Mouse (Mus musculus): Measurements from ENCODE around the gene Donson. TPM values are rescaled to one million over a fixed set of nuclear protein-coding genes. Genes with fewer than 3 reads are reported as not detected.

The Donson gene
- polyA plus RNA-seq, 1 experiment: 6.0 TPM

GRCm38 (mm10) chr16:91694455-91695084 lies 6.0 kb upstream of the Donson start:
- 36% methylated on average over 14 of the region's 14 CpGs for WGBS
- no peak for DNase-seq (ENCODE audit: low read depth, low spot score)

- WGBS: 60% methylated on average over 7 of the region's 7 CpGs
- DNase-seq (ENCODE audit: low read depth, low spot score): no peak
These were observed 1.2 kb upstream of the Donson start for GRCm38 (mm10) chr16:91689791-91690190.

GRCm38 (mm10) chr16:91688023-91688618 lies 449 bp downstream of the Donson start:
- 2% methylated on average over 51 of the region's 51 CpGs for WGBS

GRCm38 (mm10) chr16:91686369-91686768 lies 2.2 kb downstream of the Donson start:
- 76% methylated on average over 5 of the region's 5 CpGs for WGBS
- no peak for DNase-seq (ENCODE audit: low read depth, low spot score)

More at GRCm38 (mm10) chr16:91688023-91688618, 449 bp downstream of the Donson start:
- no peak for DNase-seq (ENCODE audit: low read depth, low spot score)

GRCm38 (mm10) chr16:91685526-91685925 lies 3.0 kb downstream of the Donson start:
- peak; percentile 66 for DNase-seq (ENCODE audit: low read depth, low spot score)
- 32% methylated on average over 5 of the region's 5 CpGs for WGBS

GRCm38 (mm10) chr16:91680656-91681055 lies 7.9 kb downstream of the Donson start:
- DNase-seq (ENCODE audit: low read depth, low spot score): no peak
- 67% methylated on average over 5 of the region's 5 CpGs for WGBS

GRCm38 (mm10) chr16:91678147-91678911 lies 10.2 kb downstream of the Donson start:
- WGBS: 64% methylated on average over 5 of the region's 5 CpGs
- no peak for DNase-seq (ENCODE audit: low read depth, low spot score)

GRCm38 (mm10) chr16:91674500-91674899 lies 14.1 kb downstream of the Donson start:
- DNase-seq (ENCODE audit: low read depth, low spot score): no peak
- 40% methylated on average over 4 of the region's 4 CpGs for WGBS

- WGBS: 65% methylated on average over 3 of the region's 3 CpGs
- DNase-seq (ENCODE audit: low read depth, low spot score): no peak
These were observed 24.8 kb downstream of the Donson start for GRCm38 (mm10) chr16:91663795-91664194.

GRCm38 (mm10) chr16:91662336-91662735 lies 26.2 kb downstream of the Donson start:
- WGBS: 94% methylated on average over 16 of the region's 16 CpGs
- no peak for DNase-seq (ENCODE audit: low read depth, low spot score)

- 61% methylated on average over 1 of the region's 1 CpGs for WGBS
- DNase-seq (ENCODE audit: low read depth, low spot score): no peak
These were observed 27.2 kb downstream of the Donson start for GRCm38 (mm10) chr16:91661397-91661796.

- 97% methylated on average over 20 of the region's 20 CpGs for WGBS
- DNase-seq (ENCODE audit: low read depth, low spot score): no peak
These were observed 28.8 kb downstream of the Donson start for GRCm38 (mm10) chr16:91659798-91660197.

GRCm38 (mm10) chr16:91658471-91658870 lies 30.1 kb downstream of the Donson start:
- WGBS: 96% methylated on average over 5 of the region's 5 CpGs
- no peak for DNase-seq (ENCODE audit: low read depth, low spot score)

GRCm38 (mm10) chr16:91657285-91657684 lies 31.3 kb downstream of the Donson start:
- no peak for DNase-seq (ENCODE audit: low read depth, low spot score)
- 98% methylated on average over 17 of the region's 17 CpGs for WGBS

- DNase-seq (ENCODE audit: low read depth, low spot score): no peak
- WGBS: 95% methylated on average over 9 of the region's 9 CpGs
These were observed 33.3 kb downstream of the Donson start for GRCm38 (mm10) chr16:91655285-91655684.

- no peak for DNase-seq (ENCODE audit: low read depth, low spot score)
- WGBS: 94% methylated on average over 3 of the region's 3 CpGs
These were observed 36.4 kb downstream of the Donson start for GRCm38 (mm10) chr16:91652191-91652590.

GRCm38 (mm10) chr16:91649781-91650180 lies 38.8 kb downstream of the Donson start:
- DNase-seq (ENCODE audit: low read depth, low spot score): no peak

- 14% methylated on average over 3 of the region's 3 CpGs for WGBS
These were observed 39.3 kb downstream of the Donson start for GRCm38 (mm10) chr16:91649246-91649645.

GRCm38 (mm10) chr16:91648220-91648550 lies 40.4 kb downstream of the Donson start:
- WGBS: under 1% methylated on average over 25 of the region's 25 CpGs

More at GRCm38 (mm10) chr16:91649246-91649645, 39.3 kb downstream of the Donson start:
- no peak for DNase-seq (ENCODE audit: low read depth, low spot score)

GRCm38 (mm10) chr16:91647461-91648219 lies 40.9 kb downstream of the Donson start, which contains the start of gene Son:
Gene Son, plus strand, starts transcription at chr16:91647506.
- under 1% methylated on average over 70 of the region's 70 CpGs for WGBS
- DNase-seq (ENCODE audit: low read depth, low spot score): peak; percentile 92

More at GRCm38 (mm10) chr16:91648220-91648550, 40.4 kb downstream of the Donson start:
- no peak for DNase-seq (ENCODE audit: low read depth, low spot score)

Measured in large intestine, adult 2 months (tissue).